Mouse (Mus musculus) liver, embryonic 11.5 days (tissue): ENCODE results near the gene Usmg5. TPM values are rescaled to one million over a fixed set of nuclear protein-coding genes. Genes with fewer than 3 reads are reported as not detected.

Source experiments
- ATAC-seq: fragments of 200-750 bp; cut with Nextera tagmentation; replicated peaks from 2 replicates; pipeline ENCODE4 v1.8.0; 2017; ENCODE audit warnings: moderate number of reproducible peaks, mild to moderate bottlenecking, moderate TSS enrichment, moderate library complexity; ENCODE audit not compliant: low FRiP score
- DNase-seq: peaks from one replicate; pipeline ENCODE4 v3.0.0-alpha.2; 2017; ENCODE audit warnings: low spot score
- H3K27ac ChIP-seq: fragments of 300-500 bp; sonication (generic); 2 replicates; pipeline ENCODE4 v1.5.1; 2014; ENCODE audit warnings: mild to moderate bottlenecking, low read depth, low read length, control low read depth
- H3K27me3 ChIP-seq: fragments of 300-500 bp; sonication (generic); replicated peaks from 2 replicates; pipeline ENCODE4 v1.6.1; 2014; ENCODE audit warnings: low read length, mixed read lengths; ENCODE audit not compliant: control insufficient read depth, insufficient read depth
- H3K36me3 ChIP-seq: fragments of 300-500 bp; sonication (generic); 2 replicates; pipeline ENCODE4 v1.6.1; 2014; ENCODE audit warnings: mild to moderate bottlenecking, low read length, moderate library complexity, mixed read lengths; ENCODE audit not compliant: control insufficient read depth, insufficient read depth
- H3K4me1 ChIP-seq: fragments of 300-500 bp; sonication (generic); replicated peaks from 2 replicates; pipeline ENCODE4 v1.6.1; 2014; ENCODE audit warnings: low read length, mixed read lengths; ENCODE audit not compliant: control insufficient read depth, insufficient read depth
- H3K4me2 ChIP-seq: fragments of 300-500 bp; sonication (generic); 2 replicates; pipeline ENCODE4 v1.6.1; 2014; ENCODE audit warnings: mild to moderate bottlenecking, control low read depth, moderate library complexity
- H3K4me3 ChIP-seq: fragments of 300-500 bp; sonication (generic); 2 replicates; pipeline ENCODE4 v1.5.1; 2014; ENCODE audit warnings: low read depth, low read length, control low read depth
- H3K9ac ChIP-seq: fragments of 300-500 bp; sonication (generic); 2 replicates; pipeline ENCODE4 v1.6.1; 2014; ENCODE audit warnings: low read depth, low read length, control low read depth
- H3K9me3 ChIP-seq: fragments of 300-500 bp; sonication (generic); 2 replicates; pipeline ENCODE4 v1.6.1; 2016; ENCODE audit warnings: low read length, inconsistent platforms, mixed read lengths; ENCODE audit not compliant: control insufficient read depth
- WGBS: fragments of 180-500 bp; shearing (Covaris S2); extraction: QIAGEN DNeasy Blood & Tissue Kit; methylation state at CpG from one replicate; pipeline ENCODE4 v1.1.7; 2014; 5-methylcytosine and 5-hydroxymethylcytosine counted together
- polyA plus RNA-seq: library from polyadenylated mRNA; unstranded; fragments of >200 nt; fragmentation: Nextera tagmentation; extraction: Ambion mirVana; gene quantifications from 2 replicates; pipeline ENCODE4 v1.2.1, GENCODE M21; 2014

Gene Usmg5
- polyA plus RNA-seq, 1 experiment from 2014 or later: 1,215 TPM

DNA sequence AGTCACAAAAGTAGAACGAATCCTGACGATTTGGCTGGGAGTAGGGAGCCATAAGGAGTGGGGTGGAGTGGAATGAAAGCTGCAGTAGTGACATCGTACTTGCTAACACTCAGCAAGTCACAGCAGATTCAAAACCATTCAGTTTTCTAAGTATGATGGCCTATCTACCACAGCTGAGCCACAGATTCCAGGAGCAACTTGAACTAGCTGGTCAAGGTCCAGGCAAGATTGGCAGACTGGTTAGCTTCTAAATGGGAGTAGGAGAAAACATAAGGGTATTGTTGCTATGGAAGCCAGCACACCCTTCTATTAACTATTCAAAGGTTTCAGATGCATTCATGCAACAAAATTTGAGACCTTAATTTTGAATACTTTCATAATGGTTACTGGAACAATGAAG, 2.2 kb downstream of the Usmg5 start:
- 85% methylated on average over 3 of the region's 3 CpGs for WGBS
- H3K4me3 ChIP-seq: no peak overlapping the region
- no peak overlapping the region for H3K27ac ChIP-seq
- H3K9ac ChIP-seq: no peak overlapping the region
- ATAC-seq (no peak), DNase-seq (no peak)
- peaks cover 26% of the 10 kb centered on the region for H3K36me3 ChIP-seq
- H3K27me3 ChIP-seq: no peaks in the 10 kb centered on the region
- peak overlapping the region; percentile 93; the same call in 1 of the 2 replicates for H3K4me2 ChIP-seq
- peaks cover 15% of the 10 kb centered on the region for H3K4me1 ChIP-seq
- no peaks in the 10 kb centered on the region for H3K9me3 ChIP-seq

DNA sequence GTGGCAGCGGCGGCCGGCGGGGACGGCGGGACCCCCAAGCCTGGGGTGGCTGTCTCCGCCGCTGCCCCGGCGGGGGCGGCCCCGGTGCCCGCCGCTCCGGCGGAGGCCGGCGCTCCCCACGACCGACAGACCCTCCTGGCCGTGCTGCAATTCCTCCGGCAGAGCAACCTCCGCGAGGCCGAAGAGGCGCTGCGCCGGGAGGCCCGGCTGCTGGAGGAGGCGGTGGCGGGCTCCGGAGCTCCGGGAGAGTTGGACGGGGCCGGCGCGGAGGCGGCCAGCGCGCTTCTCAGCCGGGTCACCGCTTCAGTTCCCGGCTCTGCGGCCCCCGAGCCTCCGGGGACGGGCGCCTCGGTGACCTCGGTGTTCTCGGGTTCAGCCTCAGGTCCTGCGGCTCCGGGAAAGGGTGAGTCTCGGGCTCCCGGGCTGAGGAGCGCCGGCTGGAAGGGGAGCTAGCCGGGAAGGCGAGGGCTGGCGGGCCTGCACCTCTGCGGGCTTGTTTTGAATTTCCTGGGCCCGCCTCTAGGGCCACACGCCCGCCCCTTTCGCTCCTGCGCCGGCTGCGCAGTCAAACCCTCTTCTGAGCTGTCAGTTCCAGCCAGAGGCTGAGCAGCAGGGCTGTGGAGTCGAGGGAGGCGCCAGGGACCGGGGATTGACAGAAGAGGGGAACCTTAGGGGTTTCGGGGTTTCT, 22.4 kb downstream of the Usmg5 start:
- H3K4me3 ChIP-seq: peak overlapping the region; percentile 99
- no peaks in the 10 kb centered on the region for H3K9me3 ChIP-seq
- WGBS: under 1% methylated on average over 61 of the region's 72 CpGs

DNA sequence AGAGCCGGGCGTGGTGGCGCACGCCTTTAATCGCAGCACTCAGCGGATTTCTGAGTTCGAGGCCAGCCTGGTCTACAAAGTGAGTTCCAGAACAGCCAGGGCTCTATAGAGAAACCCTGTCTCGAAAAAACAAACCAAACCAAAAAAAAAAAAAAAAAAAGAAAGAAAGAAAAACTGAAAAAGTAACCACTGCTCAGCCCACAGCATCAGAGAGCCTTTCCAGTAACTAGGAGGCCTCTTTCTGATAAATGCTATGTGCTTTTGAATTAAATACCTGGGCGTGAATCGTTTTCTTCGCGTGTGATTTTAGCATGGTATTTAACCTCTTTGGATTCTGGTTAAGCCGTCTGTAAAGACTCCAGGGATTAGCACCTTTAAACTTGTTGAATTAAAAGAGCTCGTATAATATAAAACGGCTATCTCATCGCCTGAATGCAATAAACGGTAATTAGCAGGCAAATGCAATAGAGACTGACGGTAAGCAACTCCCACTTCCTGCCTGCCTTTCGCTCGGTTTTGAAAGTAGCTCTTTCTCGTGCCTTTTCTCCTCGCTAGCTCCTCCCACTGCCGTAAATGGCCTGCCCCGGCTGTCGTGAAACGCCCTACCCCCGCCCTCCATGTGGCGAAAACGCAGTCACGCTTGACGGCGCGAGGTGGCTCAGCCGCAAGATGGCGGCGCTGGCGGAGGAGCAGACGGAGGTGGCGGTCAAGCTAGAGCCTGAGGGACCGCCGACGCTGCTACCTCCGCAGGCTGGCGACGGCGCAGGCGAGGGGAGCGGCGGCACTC, 23.2 kb downstream of the Usmg5 start, which contains the start of gene Taf5:
Gene Taf5 (plus strand): TSS at position 651 of the 787 bp plus-strand sequence.
- peak within 1 kb of the TSS; percentile 85 for H3K27ac ChIP-seq
- peak within 1 kb of the TSS; percentile 99 for H3K4me3 ChIP-seq
- WGBS: 9% methylated on average over 49 of the region's 49 CpGs
- H3K9me3 ChIP-seq: no peaks in the 10 kb centered on the region
- H3K27me3 ChIP-seq: no peaks in the 10 kb centered on the region
- peaks cover 6% of the 10 kb centered on the region; the same call in 1 of the 2 replicates for H3K4me1 ChIP-seq
- peaks cover 6% of the 10 kb centered on the region for H3K36me3 ChIP-seq
- peak within 1 kb of the TSS; percentile 96 for H3K4me2 ChIP-seq
- ATAC-seq (peak; percentile 72), DNase-seq (peak; percentile 94)
- H3K9ac ChIP-seq: peak within 1 kb of the TSS; percentile 98

More for the DNA sequence above, 22.4 kb downstream of the Usmg5 start:
- H3K9ac ChIP-seq: peak overlapping the region; percentile 98
- H3K27ac ChIP-seq: peak overlapping the region; percentile 85
- DNase-seq (peak; percentile 82), ATAC-seq (peak; percentile 97)
- H3K36me3 ChIP-seq: peaks cover 11% of the 10 kb centered on the region
- peaks cover 6% of the 10 kb centered on the region; the same call in 1 of the 2 replicates for H3K4me1 ChIP-seq
- no peaks in the 10 kb centered on the region for H3K27me3 ChIP-seq
- H3K4me2 ChIP-seq: peak overlapping the region; percentile 96

DNA sequence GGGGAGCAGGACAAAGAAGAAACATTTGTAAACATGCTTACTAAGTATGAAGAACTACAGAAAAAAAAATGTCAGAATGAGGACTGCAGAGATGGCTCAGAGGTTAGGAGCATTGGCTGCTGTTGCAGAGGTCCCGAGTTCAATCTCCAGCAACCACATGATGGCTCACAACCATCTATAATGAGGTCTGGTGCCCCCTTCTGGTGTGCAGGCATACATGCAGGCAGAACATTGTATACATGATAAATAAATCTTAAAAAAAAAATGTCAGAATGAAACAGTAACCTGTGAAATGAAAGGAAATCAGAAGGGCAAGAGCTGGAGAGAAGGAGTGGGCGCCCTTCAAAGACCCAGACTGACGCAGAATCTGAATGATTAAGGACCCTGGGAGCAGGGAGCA, 24.6 kb downstream of the Usmg5 start:
- Histone ChIP-seq H3K9ac (no peak overlapping the region), H3K9me3 (no peaks in the 10 kb centered on the region), H3K36me3 (no peaks in the 10 kb centered on the region), H3K27me3 (no peaks in the 10 kb centered on the region), H3K4me2 (peak overlapping the region; percentile 31; the same call in 1 of the 2 replicates), H3K4me3 (no peak overlapping the region), H3K27ac (no peak overlapping the region), H3K4me1 (peaks cover 6% of the 10 kb centered on the region; the same call in 1 of the 2 replicates)
- WGBS: 76% methylated on average over 3 of the region's 3 CpGs
- no peak for ATAC-seq
- DNase-seq: no peak

DNA sequence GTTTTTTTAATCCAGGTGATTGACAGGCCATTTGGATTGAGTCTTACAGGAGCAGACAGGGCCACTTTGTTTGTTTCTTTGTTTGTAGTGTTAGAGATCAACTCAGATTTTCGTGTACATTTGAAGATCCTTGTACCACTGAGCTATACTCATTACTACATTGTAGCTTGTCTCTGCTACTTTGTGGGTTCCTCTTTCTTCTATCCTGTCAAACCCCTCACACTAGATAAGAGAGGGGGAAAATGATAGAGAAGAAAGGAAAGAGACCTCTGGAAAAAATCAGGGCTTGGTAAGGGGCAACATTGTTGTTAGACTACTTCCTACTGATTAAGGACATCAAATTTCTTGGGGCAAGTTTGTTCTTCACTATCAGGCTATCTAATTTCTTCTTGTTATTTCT, 32.8 kb downstream of the Usmg5 start:
- no peak overlapping the region for H3K27ac ChIP-seq
- no peak overlapping the region for H3K4me3 ChIP-seq
- no peaks in the 10 kb centered on the region for H3K4me1 ChIP-seq
- WGBS: 66% methylated on average over 1 of the region's 1 CpGs
- no peak overlapping the region for H3K4me2 ChIP-seq
- H3K36me3 ChIP-seq: no peaks in the 10 kb centered on the region
- H3K9ac ChIP-seq: no peak overlapping the region
- no peaks in the 10 kb centered on the region for H3K27me3 ChIP-seq
- ATAC-seq: no peak
- no peak for DNase-seq
- no peaks in the 10 kb centered on the region for H3K9me3 ChIP-seq

DNA sequence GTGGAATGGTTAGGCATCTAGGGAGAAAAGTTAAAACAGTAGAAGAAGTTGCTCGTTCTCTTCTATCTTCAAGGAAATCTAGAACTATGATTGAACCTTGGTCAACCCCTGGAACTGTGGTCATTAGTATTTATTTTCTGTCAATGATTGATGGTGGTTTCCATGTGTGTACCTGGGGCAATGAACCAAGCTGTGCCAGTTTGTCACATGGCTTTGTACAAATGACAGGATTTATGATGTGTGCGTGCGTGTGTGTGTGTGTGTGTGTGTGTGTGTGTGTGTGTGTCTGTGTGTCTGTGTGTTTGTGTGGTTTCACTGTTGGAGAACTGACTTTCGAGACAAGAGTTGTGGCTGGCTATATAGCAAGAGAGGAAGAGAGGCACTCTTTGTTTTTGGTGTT, 37.0 kb downstream of the Usmg5 start:
- Histone ChIP-seq H3K4me2 (no peak overlapping the region), H3K36me3 (no peaks in the 10 kb centered on the region), H3K9ac (no peak overlapping the region), H3K27ac (no peak overlapping the region), H3K9me3 (no peaks in the 10 kb centered on the region), H3K4me1 (peaks cover 12% of the 10 kb centered on the region), H3K27me3 (no peaks in the 10 kb centered on the region), H3K4me3 (no peak overlapping the region)
- DNase-seq: no peak
- ATAC-seq: no peak
- WGBS: 80% methylated on average over 4 of the region's 4 CpGs

DNA sequence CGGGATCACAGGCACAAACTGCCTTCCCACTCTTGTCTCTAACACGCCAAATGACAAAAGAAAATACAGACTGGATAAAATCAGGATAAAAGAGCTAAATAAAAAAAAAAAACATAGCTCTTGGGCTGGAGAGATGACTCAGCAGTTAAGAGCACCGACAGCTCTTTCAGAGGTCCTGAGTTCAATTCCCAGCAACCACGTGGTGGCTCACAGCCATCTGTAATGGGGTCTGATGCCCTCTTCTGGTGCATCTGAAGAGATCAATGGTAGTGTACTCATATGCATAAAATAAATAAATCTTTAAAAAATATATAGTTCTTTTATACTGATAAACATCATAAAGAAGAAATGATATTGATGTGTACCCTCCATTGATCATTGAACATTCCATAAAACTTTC, 37.5 kb downstream of the Usmg5 start:
- no peak overlapping the region for H3K4me2 ChIP-seq
- no peak overlapping the region for H3K4me3 ChIP-seq
- H3K9ac ChIP-seq: no peak overlapping the region
- no peaks in the 10 kb centered on the region for H3K36me3 ChIP-seq
- DNase-seq: no peak
- ATAC-seq: no peak
- H3K27ac ChIP-seq: no peak overlapping the region
- 73% methylated on average over 4 of the region's 4 CpGs for WGBS
- no peaks in the 10 kb centered on the region for H3K9me3 ChIP-seq
- H3K4me1 ChIP-seq: peaks cover 12% of the 10 kb centered on the region
- no peaks in the 10 kb centered on the region for H3K27me3 ChIP-seq

DNA sequence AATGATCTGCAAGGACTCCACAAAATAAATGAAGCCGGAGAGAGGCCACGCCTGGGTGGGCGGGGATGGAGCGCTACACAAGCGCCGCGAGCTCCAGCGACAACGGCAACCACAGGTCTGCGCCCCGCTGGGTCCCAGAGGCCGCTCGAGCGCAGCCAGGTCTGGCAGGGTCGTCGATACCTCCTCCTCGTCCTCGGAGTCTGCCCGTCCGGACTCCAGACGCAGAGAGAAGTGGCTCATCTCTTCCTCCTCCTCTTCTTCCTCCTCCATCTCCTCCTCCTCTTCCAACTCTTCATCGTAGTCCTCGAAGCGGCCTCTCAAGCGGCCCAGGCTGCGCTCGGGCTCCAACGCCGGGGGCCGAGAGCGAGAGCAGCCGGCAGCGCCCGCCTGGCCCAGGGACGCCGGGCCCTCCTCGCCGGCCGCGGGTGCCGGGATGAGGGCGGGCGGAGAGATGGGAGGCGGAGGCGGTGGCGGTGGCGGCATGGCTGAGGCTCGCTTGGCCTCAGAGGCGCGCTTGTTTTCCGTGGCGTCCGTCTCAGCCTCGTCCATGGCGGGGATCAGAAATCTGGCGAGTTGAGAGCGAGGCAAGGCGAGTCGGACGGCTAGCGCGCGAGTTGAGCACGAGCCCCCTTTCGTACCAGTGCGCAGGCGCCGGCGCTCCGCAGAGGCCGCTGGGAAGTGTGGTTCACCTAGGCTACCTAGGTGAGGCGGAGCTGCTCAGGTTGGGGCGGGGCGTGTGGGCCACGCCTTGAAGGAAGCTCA, 40.0 kb downstream of the Usmg5 start, which contains the start of gene Pcgf6:
Gene Pcgf6 (minus strand): TSS at position 636 of the 762 bp plus-strand sequence.
- DNase-seq: peak; percentile 87
- H3K9me3 ChIP-seq: no peaks in the 10 kb centered on the region
- H3K4me2 ChIP-seq: peak within 1 kb of the TSS; percentile 73
- WGBS: under 1% methylated on average over 75 of the region's 75 CpGs
- peaks cover 10% of the 10 kb centered on the region for H3K36me3 ChIP-seq
- H3K27ac ChIP-seq: peak within 1 kb of the TSS; percentile 89
- H3K27me3 ChIP-seq: no peaks in the 10 kb centered on the region
- peak within 1 kb of the TSS; percentile 66 for H3K4me3 ChIP-seq
- peaks cover 12% of the 10 kb centered on the region for H3K4me1 ChIP-seq
- peak; percentile 85 for ATAC-seq
- H3K9ac ChIP-seq: peak within 1 kb of the TSS; percentile 73
